Mouse (Mus musculus) myocyte (in vitro differentiated cells): Measurements from ENCODE around the gene Parp9.

Source experiments
- CEBPB ChIP-seq: IDR thresholded peaks from 2 replicates; pipeline ENCODE4 v1.6.1; 2011; ENCODE audit warnings: mild to moderate bottlenecking, moderate library complexity; ENCODE audit not compliant: poor library complexity, insufficient read depth, severe bottlenecking
- MAX ChIP-seq: IDR thresholded peaks from one replicate; pipeline ENCODE4 v1.6.1; 2011; ENCODE audit warnings: low read depth, mild to moderate bottlenecking, control low read depth
- MYOD1 ChIP-seq, 3 experiments: IDR thresholded peaks; one replicate each; pipeline ENCODE4 v1.6.1; 2011; ENCODE audit warnings: control low read depth in 2 of 3, low read depth in 2 of 3, mild to moderate bottlenecking in 2 of 3, moderate library complexity in 1 of 3; ENCODE audit not compliant: insufficient read length in 2 of 3, control insufficient read depth in 1 of 3
- MYOG ChIP-seq, 3 experiments: IDR thresholded peaks; one replicate each; pipeline ENCODE4 v1.6.1; 2011; ENCODE audit warnings: control low read depth in 2 of 3, low read depth in 2 of 3, mild to moderate bottlenecking in 2 of 3; ENCODE audit not compliant: insufficient read length in 2 of 3, control insufficient read depth in 1 of 3, insufficient read depth in 1 of 3
- POLR2A ChIP-seq: IDR thresholded peaks from one replicate; pipeline ENCODE4 v1.6.1; 2011; ENCODE audit warnings: low read depth, mild to moderate bottlenecking, control low read depth, moderate library complexity; ENCODE audit not compliant: insufficient read length
- REST ChIP-seq: IDR thresholded peaks from one replicate; pipeline ENCODE4 v1.6.1; 2011; ENCODE audit warnings: mild to moderate bottlenecking, control low read depth, moderate library complexity; ENCODE audit not compliant: insufficient read depth, insufficient read length
- USF1 ChIP-seq: IDR thresholded peaks from one replicate; pipeline ENCODE4 v1.6.1; 2011; ENCODE audit warnings: low read depth, mild to moderate bottlenecking, control low read depth, moderate library complexity

DNA sequence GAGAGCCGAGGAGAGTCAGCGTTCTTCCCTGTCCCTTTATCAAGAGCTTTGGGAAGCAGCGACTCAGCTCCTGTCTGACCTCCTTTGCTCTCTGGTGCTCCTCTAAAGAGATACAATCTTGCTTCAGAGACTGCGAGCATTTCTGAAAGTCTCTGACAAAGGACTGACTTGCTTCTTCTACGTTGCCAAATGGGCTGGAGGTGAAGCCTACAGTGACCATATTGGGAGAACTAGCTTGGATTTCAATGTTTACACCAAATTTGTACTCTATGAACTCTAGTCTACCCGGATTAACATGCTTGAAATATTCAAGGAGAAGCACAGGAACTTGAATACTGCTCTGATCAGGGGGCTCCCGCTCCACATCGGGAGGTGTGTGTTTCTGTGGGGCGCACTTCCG lies 5.1 kb upstream of the Parp9 start:
- no peak for TF ChIP-seq CEBPB
- TF ChIP-seq POLR2A = no peak
- no peak for TF ChIP-seq MYOG (IDR thresholded peaks at IDR 0.05; ENCODE audit: control insufficient read depth in 1 of 3, insufficient read depth in 1 of 3, insufficient read length in 2 of 3, low read depth in 2 of 3)
- no peak for TF ChIP-seq MYOD1 (IDR thresholded peaks at IDR 0.05; ENCODE audit: control insufficient read depth in 1 of 3, insufficient read length in 2 of 3, low read depth in 2 of 3)
- no peak for TF ChIP-seq MAX
- TF ChIP-seq USF1 = no peak
- no peak for TF ChIP-seq REST
